Comparison of ENCODE assay signal across 23 mouse cellular contexts in genomic region chr10:120035211-120035733, GRCm38 (mm10).
A peak's percentile ranks its signal among the peaks of the same experiment; 100 is the strongest.
DNase-seq lines count a peak whose midpoint lies in the region; ATAC-seq lines count a peak whose summit lies in the region.
"Had no signal": no experiment of that assay in that cellular context is flagged by ENCODE, and none has a peak within 500 bp of the region (broad histone marks: within the 10 kb centered on the region; RNA-seq: fewer than 3 reads in every experiment).

No protein-coding gene starts in this region.

- no peak overlapping the region; the same call in 1 of the 2 replicates for H3K27ac ChIP-seq in hindbrain, embryonic 15.5 days (replicated peaks)
- H3K27ac ChIP-seq in hindbrain, embryonic 10.5 days = no peak overlapping the region
- no peak overlapping the region for H3K27ac ChIP-seq in forebrain, embryonic 12.5 days
- H3K27ac ChIP-seq in hindbrain, embryonic 16.5 days (ENCODE audit: low read depth, low read length) = no peak overlapping the region
- no peak overlapping the region for H3K27ac ChIP-seq in neural tube, embryonic 13.5 days (replicated peaks)
- H3K27ac ChIP-seq: heart, embryonic 10.5 days; intestine, embryonic 15.5 days; kidney, postnatal 0 days; layer of hippocampus, adult 2 months; limb, embryonic 13.5 days; liver, embryonic 14.5 days had no signal

- H3K9ac ChIP-seq in hindbrain, embryonic 15.5 days = no peak overlapping the region
- no peak overlapping the region for H3K9ac ChIP-seq in forebrain, embryonic 12.5 days
- no peak overlapping the region for H3K9ac ChIP-seq in hindbrain, embryonic 16.5 days (ENCODE audit: low read depth, low read length)
- no peak overlapping the region; the same call in 1 of the 2 replicates for H3K9ac ChIP-seq in neural tube, embryonic 13.5 days
- H3K9ac ChIP-seq: intestine, embryonic 15.5 days; limb, embryonic 13.5 days; liver, embryonic 14.5 days had no signal

- no peaks in the 10 kb centered on the region for H3K27me3 ChIP-seq in hindbrain, embryonic 15.5 days
- peaks cover 26% of the 10 kb centered on the region for H3K27me3 ChIP-seq in hindbrain, embryonic 10.5 days (ENCODE audit: insufficient read depth, poor library complexity, severe bottlenecking)
- H3K27me3 ChIP-seq in forebrain, embryonic 12.5 days = no peaks in the 10 kb centered on the region
- no peaks in the 10 kb centered on the region for H3K27me3 ChIP-seq in hindbrain, embryonic 16.5 days (replicated peaks; ENCODE audit: control insufficient read depth, insufficient read depth, low read length)
- H3K27me3 ChIP-seq in neural tube, embryonic 13.5 days = no peaks in the 10 kb centered on the region
- H3K27me3 ChIP-seq: intestine, embryonic 15.5 days; limb, embryonic 13.5 days; megakaryocyte, embryonic 14.5 days; Patski had no signal

- peak overlapping the region; percentile 29 for H3K4me2 ChIP-seq in hindbrain, embryonic 15.5 days
- H3K4me2 ChIP-seq in forebrain, embryonic 12.5 days = peak overlapping the region; percentile 39
- peak overlapping the region; percentile 0 for H3K4me2 ChIP-seq in hindbrain, embryonic 16.5 days (ENCODE audit: low read length)
- peak overlapping the region; percentile 27; the same call in 1 of the 2 replicates for H3K4me2 ChIP-seq in neural tube, embryonic 13.5 days
- H3K4me2 ChIP-seq: intestine, embryonic 15.5 days; limb, embryonic 13.5 days had no signal

- no peak for DNase-seq in hindbrain, embryonic 10.5 days (ENCODE audit: low spot score)
- DNase-seq in adipocyte (ENCODE audit: low spot score) = no peak
- DNase-seq in frontal cortex, adult 2 months (ENCODE audit: extremely low spot score in 1 of 2, low spot score in 1 of 2) = no peak
- DNase-seq in kidney, postnatal 14 days = no peak
- DNase-seq: adrenal gland, postnatal 36 days; cerebellum, adult 9-11 months; embryo, embryonic 11 days; heart, postnatal 10 days; right cerebral cortex, postnatal 25 days; thymus, postnatal 36 days had no signal

- peaks cover 3% of the 10 kb centered on the region; the same call in 1 of the 2 replicates for H3K36me3 ChIP-seq in hindbrain, embryonic 15.5 days
- peaks cover 14% of the 10 kb centered on the region for H3K36me3 ChIP-seq in hindbrain, embryonic 10.5 days
- peaks cover 10% of the 10 kb centered on the region; the same call in 1 of the 2 replicates for H3K36me3 ChIP-seq in forebrain, embryonic 12.5 days (replicated peaks)
- H3K36me3 ChIP-seq in hindbrain, embryonic 16.5 days (ENCODE audit: control insufficient read depth, insufficient read depth, low read length) = no peaks in the 10 kb centered on the region; the same call in 1 of the 2 replicates
- peaks cover 21% of the 10 kb centered on the region for H3K36me3 ChIP-seq in neural tube, embryonic 13.5 days
- H3K36me3 ChIP-seq: intestine, embryonic 15.5 days; limb, embryonic 13.5 days had no signal

- peaks cover 26% of the 10 kb centered on the region for H3K4me1 ChIP-seq in hindbrain, embryonic 15.5 days (replicated peaks)
- peaks cover 15% of the 10 kb centered on the region for H3K4me1 ChIP-seq in hindbrain, embryonic 10.5 days (replicated peaks)
- H3K4me1 ChIP-seq in forebrain, embryonic 12.5 days = peaks cover 23% of the 10 kb centered on the region
- H3K4me1 ChIP-seq in hindbrain, embryonic 16.5 days (ENCODE audit: control insufficient read depth, insufficient read depth, low read depth, low read length) = peaks cover 9% of the 10 kb centered on the region
- H3K4me1 ChIP-seq in neural tube, embryonic 13.5 days (replicated peaks) = peaks cover 25% of the 10 kb centered on the region
- H3K4me1 ChIP-seq: intestine, embryonic 15.5 days; limb, embryonic 13.5 days; megakaryocyte, embryonic 14.5 days had no signal

- no peaks in the 10 kb centered on the region for H3K9me3 ChIP-seq in hindbrain, embryonic 15.5 days
- H3K9me3 ChIP-seq in hindbrain, embryonic 10.5 days = no peaks in the 10 kb centered on the region
- H3K9me3 ChIP-seq in forebrain, embryonic 12.5 days = no peaks in the 10 kb centered on the region
- H3K9me3 ChIP-seq in hindbrain, embryonic 16.5 days (ENCODE audit: control insufficient read depth, low read length) = no peaks in the 10 kb centered on the region
- H3K9me3 ChIP-seq in neural tube, embryonic 13.5 days = no peaks in the 10 kb centered on the region
- H3K9me3 ChIP-seq: heart, embryonic 10.5 days; intestine, embryonic 15.5 days; limb, embryonic 13.5 days had no signal

- WGBS in hindbrain, embryonic 15.5 days = 41% methylated on average over 15 of the region's 15 CpGs
- 61% methylated on average over 15 of the region's 15 CpGs for WGBS in hindbrain, embryonic 10.5 days
- 26% methylated on average over 15 of the region's 15 CpGs for WGBS in forebrain, embryonic 12.5 days
- 29% methylated on average over 15 of the region's 15 CpGs for WGBS in hindbrain, embryonic 16.5 days
- WGBS in neural tube, embryonic 13.5 days = 45% methylated on average over 15 of the region's 15 CpGs

- no peak overlapping the region for H3K4me3 ChIP-seq in hindbrain, embryonic 15.5 days
- H3K4me3 ChIP-seq in hindbrain, embryonic 10.5 days = no peak overlapping the region
- H3K4me3 ChIP-seq in forebrain, embryonic 12.5 days (replicated peaks) = no peak overlapping the region; the same call in 1 of the 2 replicates
- no peak overlapping the region for H3K4me3 ChIP-seq in hindbrain, embryonic 16.5 days (ENCODE audit: low read length)
- H3K4me3 ChIP-seq in neural tube, embryonic 13.5 days = no peak overlapping the region; the same call in 1 of the 2 replicates
- H3K4me3 ChIP-seq: heart, embryonic 10.5 days; intestine, embryonic 15.5 days; layer of hippocampus, adult 2 months; limb, embryonic 13.5 days; megakaryocyte, embryonic 14.5 days had no signal

- 0 out of 2 replicates have a peak, but pooled peaks have one; percentile 15 for ATAC-seq in hindbrain, embryonic 15.5 days (ENCODE audit: low FRiP score, low read depth)
- peak; percentile 15; the same call in 1 of the 2 replicates for ATAC-seq in forebrain, embryonic 12.5 days (ENCODE audit: low FRiP score)
- ATAC-seq in hindbrain, embryonic 16.5 days = no peak
- no peak for ATAC-seq in neural tube, embryonic 13.5 days (ENCODE audit: low read depth)
- ATAC-seq: intestine, embryonic 15.5 days; lung, postnatal 0 days; Patski had no signal

Comparison
In these comparisons a context has a peak if more than half of its experiments do, and no peak if none do; other contexts are left out.
1. ATAC-seq: peak in hindbrain, embryonic 15.5 days (single experiment) and forebrain, embryonic 12.5 days (single experiment); none in hindbrain, embryonic 16.5 days (single experiment) and neural tube, embryonic 13.5 days (single experiment).
2. Peak in every context shown above with its lines, with median percentiles within 50 percentile points of each other: H3K4me2 ChIP-seq.